Mouse (Mus musculus): ENCODE results near the gene Dppa2.
"Not testable (repeated sequence)": the region's sequence is repeated elsewhere in the genome, so short reads cannot be mapped to it uniquely, and the experiment has no call there.

The Dppa2 gene

GRCm38 (mm10) chr16:48303509-48303908 is at the start of gene Dppa2:
TSS of gene Dppa2 (plus strand) at chr16:48303908.
- DNase-seq (ENCODE audit: extremely low read depth, low read depth, low spot score) = no peak

GRCm38 (mm10) chr16:48254584-48254983 is 49.1 kb upstream of the Dppa2 start:
- no peak for DNase-seq (ENCODE audit: extremely low read depth, low read depth, low spot score)

- DNase-seq (ENCODE audit: extremely low read depth, low read depth, low spot score) = no peak
Observed at GRCm38 (mm10) chr16:48259519-48259918, 44.2 kb upstream of the Dppa2 start.

- no peak for DNase-seq (ENCODE audit: extremely low read depth, low read depth, low spot score)
Observed at GRCm38 (mm10) chr16:48262901-48263300, 40.8 kb upstream of the Dppa2 start.

GRCm38 (mm10) chr16:48265856-48266255 is 37.9 kb upstream of the Dppa2 start:
- no peak for DNase-seq (ENCODE audit: extremely low read depth, low read depth, low spot score)

- no peak for DNase-seq (ENCODE audit: extremely low read depth, low read depth, low spot score)
Observed at GRCm38 (mm10) chr16:48276940-48277339, 26.8 kb upstream of the Dppa2 start.

- DNase-seq (ENCODE audit: extremely low read depth, low read depth, low spot score) = no peak
Observed at GRCm38 (mm10) chr16:48280883-48281282, 22.8 kb upstream of the Dppa2 start.

- no peak for DNase-seq (ENCODE audit: extremely low read depth, low read depth, low spot score)
Observed at GRCm38 (mm10) chr16:48282801-48283200, 20.9 kb upstream of the Dppa2 start.

- no peak for DNase-seq (ENCODE audit: extremely low read depth, low read depth, low spot score)
Observed at GRCm38 (mm10) chr16:48283517-48283916, 20.2 kb upstream of the Dppa2 start, which contains the start of gene Dppa4. TSS of gene Dppa4 (plus strand) at chr16:48283733.

GRCm38 (mm10) chr16:48285517-48285916 is 18.2 kb upstream of the Dppa2 start:
- no peak for DNase-seq (ENCODE audit: extremely low read depth, low read depth, low spot score)

- no peak for DNase-seq (ENCODE audit: extremely low read depth, low read depth, low spot score)
Observed at GRCm38 (mm10) chr16:48297384-48298136, 6.1 kb upstream of the Dppa2 start.

- DNase-seq (ENCODE audit: extremely low read depth, low read depth, low spot score) = no peak
Observed at GRCm38 (mm10) chr16:48299884-48300283, 3.8 kb upstream of the Dppa2 start.

GRCm38 (mm10) chr16:48303983-48304382 is 275 bp downstream of the Dppa2 start:
- DNase-seq (ENCODE audit: extremely low read depth, low read depth, low spot score) = no peak

GRCm38 (mm10) chr16:48308916-48309315 is 5.2 kb downstream of the Dppa2 start:
- DNase-seq (ENCODE audit: extremely low read depth, low read depth, low spot score) = not testable (repeated sequence)

- DNase-seq (ENCODE audit: extremely low read depth, low read depth, low spot score) = no peak
Observed at GRCm38 (mm10) chr16:48309912-48310630, 6.4 kb downstream of the Dppa2 start.

- no peak for DNase-seq (ENCODE audit: extremely low read depth, low read depth, low spot score)
Observed at GRCm38 (mm10) chr16:48315294-48315693, 11.6 kb downstream of the Dppa2 start.

GRCm38 (mm10) chr16:48320781-48321180 is 17.1 kb downstream of the Dppa2 start:
- no peak for DNase-seq (ENCODE audit: extremely low read depth, low read depth, low spot score)

GRCm38 (mm10) chr16:48323133-48323532 is 19.4 kb downstream of the Dppa2 start:
- DNase-seq (ENCODE audit: extremely low read depth, low read depth, low spot score) = no peak

- DNase-seq (ENCODE audit: extremely low read depth, low read depth, low spot score) = no peak
Observed at GRCm38 (mm10) chr16:48323602-48324345, 20.1 kb downstream of the Dppa2 start.

GRCm38 (mm10) chr16:48326903-48327302 is 23.2 kb downstream of the Dppa2 start:
- no peak for DNase-seq (ENCODE audit: extremely low read depth, low read depth, low spot score)

- DNase-seq (ENCODE audit: extremely low read depth, low read depth, low spot score) = no peak
Observed at GRCm38 (mm10) chr16:48328420-48328819, 24.7 kb downstream of the Dppa2 start.

- DNase-seq (ENCODE audit: extremely low read depth, low read depth, low spot score) = no peak
Observed at GRCm38 (mm10) chr16:48331822-48332221, 28.1 kb downstream of the Dppa2 start.

Data from fat pad, adult 2 months (tissue).